Mouse (Mus musculus) heart, postnatal 0 days (tissue): Measurements from ENCODE around the gene Gm21860.
"Not testable (repeated sequence)": the region's sequence is repeated elsewhere in the genome, so short reads cannot be mapped to it uniquely, and the experiment has no call there.

Experiments used
- CTCF ChIP-seq: IDR thresholded peaks from 2 replicates; pipeline ENCODE4 v1.5.1; 2016; ENCODE audit warnings: antibody characterized with exemption, control low read depth, low read depth
- EP300 ChIP-seq: IDR thresholded peaks from 2 replicates; pipeline ENCODE4 v1.6.1; 2016; ENCODE audit warnings: antibody characterized with exemption, low read depth

- TF ChIP-seq CTCF, EP300: not testable (repeated sequence)
Observed at GRCm38 (mm10) chrY:90736217-90737000, 18.2 kb downstream of the Gm21860 start.
